In genomic region chr12:73032665-73033064, GRCm38 (mm10) we compare ENCODE assay signal across 20 mouse cellular contexts. TPM values are rescaled to one million over a fixed set of nuclear protein-coding genes. Genes with fewer than 3 reads are reported as not detected.
DNase-seq lines count a peak whose midpoint lies in the region; ATAC-seq and TF ChIP-seq lines count a peak whose summit lies in the region.
"Had no signal": no experiment of that assay in that cellular context is flagged by ENCODE, and none has a peak within 500 bp of the region (broad histone marks: within the 10 kb centered on the region; RNA-seq: fewer than 3 reads in every experiment).

No protein-coding gene starts in this region.

- H3K4me1 ChIP-seq in embryonic facial prominence, embryonic 14.5 days (ENCODE audit: control insufficient read depth, insufficient read depth, low read length): peaks cover 15% of the 10 kb centered on the region
- no peaks in the 10 kb centered on the region for H3K4me1 ChIP-seq in liver, postnatal 0 days (ENCODE audit: insufficient read depth)
- H3K4me1 ChIP-seq: forebrain, embryonic 15.5 days had no signal

- H3K9me3 ChIP-seq in embryonic facial prominence, embryonic 14.5 days (ENCODE audit: control insufficient read depth, low read length): no peaks in the 10 kb centered on the region
- no peaks in the 10 kb centered on the region for H3K9me3 ChIP-seq in liver, postnatal 0 days (ENCODE audit: low read length)
- H3K9me3 ChIP-seq: embryonic facial prominence, embryonic 15.5 days; forebrain, embryonic 13.5 days; forebrain, embryonic 15.5 days had no signal

- no peaks in the 10 kb centered on the region for H3K36me3 ChIP-seq in embryonic facial prominence, embryonic 14.5 days (ENCODE audit: control insufficient read depth, insufficient read depth, low read length)
- H3K36me3 ChIP-seq in liver, postnatal 0 days (replicated peaks; ENCODE audit: insufficient read depth, low read length): no peaks in the 10 kb centered on the region
- H3K36me3 ChIP-seq: embryonic facial prominence, embryonic 15.5 days; forebrain, embryonic 15.5 days had no signal

- no peak overlapping the region for H3K4me2 ChIP-seq in embryonic facial prominence, embryonic 14.5 days (ENCODE audit: low read depth, low read length)
- no peak overlapping the region for H3K4me2 ChIP-seq in liver, postnatal 0 days (ENCODE audit: low read depth, low read length)
- H3K4me2 ChIP-seq: embryonic facial prominence, embryonic 15.5 days; forebrain, embryonic 13.5 days; forebrain, embryonic 15.5 days had no signal

- TF ChIP-seq EP300 in liver, postnatal 0 days (IDR thresholded peaks at IDR 0.05; ENCODE audit: low read depth): no peak

- WGBS in embryonic facial prominence, embryonic 14.5 days: 48% methylated on average over 3 of the region's 3 CpGs
- 67% methylated on average over 3 of the region's 3 CpGs for WGBS in liver, postnatal 0 days (ENCODE audit: insufficient replicate concordance)

- H3K27ac ChIP-seq in embryonic facial prominence, embryonic 14.5 days (replicated peaks; ENCODE audit: low read depth, low read length): no peak overlapping the region
- no peak overlapping the region for H3K27ac ChIP-seq in liver, postnatal 0 days (ENCODE audit: low read depth)
- H3K27ac ChIP-seq: embryonic facial prominence, embryonic 15.5 days; forebrain, embryonic 13.5 days; forebrain, embryonic 15.5 days had no signal

- no peak overlapping the region for H3K4me3 ChIP-seq in embryonic facial prominence, embryonic 14.5 days (ENCODE audit: low read depth, low read length)
- no peak overlapping the region for H3K4me3 ChIP-seq in liver, postnatal 0 days (ENCODE audit: low read depth, low read length)
- H3K4me3 ChIP-seq: embryonic facial prominence, embryonic 15.5 days; forebrain, embryonic 13.5 days; forebrain, embryonic 15.5 days had no signal

- H3K27me3 ChIP-seq in embryonic facial prominence, embryonic 14.5 days (replicated peaks; ENCODE audit: control insufficient read depth, insufficient read depth, low read length): peaks cover 7% of the 10 kb centered on the region
- peaks cover 45% of the 10 kb centered on the region for H3K27me3 ChIP-seq in liver, postnatal 0 days (ENCODE audit: insufficient read depth, low read length)
- H3K27me3 ChIP-seq: Patski had no signal

- ATAC-seq in embryonic facial prominence, embryonic 14.5 days (ENCODE audit: low read depth): no peak
- ATAC-seq in liver, postnatal 0 days: no peak
- ATAC-seq: activated CD4-positive, CD25-positive, alpha-beta regulatory T cell, adult 4 months; forebrain, embryonic 13.5 days; forebrain, embryonic 15.5 days; forebrain, postnatal 0 days; Patski had no signal

- no peak for TF ChIP-seq CTCF in liver, postnatal 0 days (IDR thresholded peaks at IDR 0.05; ENCODE audit: low read depth)

- intact Hi-C loops in heart, postnatal 10 days (cut with DNase I): no loop called here

- peak; percentile 50 for DNase-seq in heart, adult 11 months
- no peak for DNase-seq in heart, postnatal 10 days
- DNase-seq in embryonic facial prominence, embryonic 14.5 days (ENCODE audit: low spot score): peak; percentile 75
- DNase-seq in kidney, postnatal 4 days: no peak
- no peak for DNase-seq in liver, postnatal 0 days
- DNase-seq: adrenal gland, adult 8-10 months; adrenal gland, postnatal 14 days; adrenal gland, postnatal 36 days; cerebellum, adult 11-12 months; cerebellum, adult 2 months; cerebellum, adult 9-10 months; cerebellum, postnatal 10 days; cerebellum, postnatal 25 days; forebrain, postnatal 0 days had no signal

- no peak overlapping the region for H3K9ac ChIP-seq in embryonic facial prominence, embryonic 14.5 days (ENCODE audit: low read depth, low read length)
- no peak overlapping the region for H3K9ac ChIP-seq in liver, postnatal 0 days (replicated peaks)
- H3K9ac ChIP-seq: embryonic facial prominence, embryonic 15.5 days; forebrain, embryonic 13.5 days; forebrain, embryonic 15.5 days; forebrain, postnatal 0 days had no signal

RNA-seq across cellular contexts. Expression of gene Six1, which starts 21.0 kb away (rescaled TPM):
- total RNA-seq in heart, postnatal 10 days (2021): under 1 TPM; 0.53 to 0.92 TPM
- polyA plus RNA-seq in embryonic facial prominence, embryonic 14.5 days (2014; fragmentation: Nextera tagmentation; extraction: Ambion mirVana): 46.5 and 53.9 TPM in 2 replicates
- 0.04 and 0.17 TPM in 2 replicates for polyA plus RNA-seq in liver, postnatal 0 days (2015; fragmentation: Nextera tagmentation; extraction: Ambion mirVana)
- total RNA-seq: MEL had no signal
- polyA plus RNA-seq: activated CD4-positive, CD25-positive, alpha-beta regulatory T cell, adult 4 months had no signal

Comparison
In these comparisons a context has a peak if more than half of its experiments do, and no peak if none do; other contexts are left out.
1. DNase-seq: peak in heart, adult 11 months (single experiment) and embryonic facial prominence, embryonic 14.5 days (single experiment); none in heart, postnatal 10 days (0 of 2), kidney, postnatal 4 days (0 of 2) and liver, postnatal 0 days (single experiment).
2. RNA of gene Six1, which starts 21.0 kb away (polyA plus RNA-seq): 46.5 to 53.9 TPM in embryonic facial prominence, embryonic 14.5 days; 0.04 to 0.17 TPM in liver, postnatal 0 days; every median in the first group is over 10 times any median in the second.